ENCODE assay signal across 20 mouse cellular contexts in genomic region chr3:99208416-99208815, GRCm38 (mm10). TPM values are rescaled to one million over a fixed set of nuclear protein-coding genes. Genes with fewer than 3 reads are reported as not detected.
"Had no signal": no experiment of that assay in that cellular context is flagged by ENCODE, and none has a peak within 500 bp of the region (broad histone marks: within the 10 kb centered on the region; RNA-seq: fewer than 3 reads in every experiment).

No protein-coding gene starts in this region.

- H3K36me3 ChIP-seq: midbrain, embryonic 10.5 days; midbrain, embryonic 12.5 days; neural tube, embryonic 13.5 days; neural tube, embryonic 15.5 days; stomach, embryonic 15.5 days had no signal

- H3K4me2 ChIP-seq: lung, embryonic 14.5 days; midbrain, embryonic 12.5 days; neural tube, embryonic 13.5 days; neural tube, embryonic 15.5 days; stomach, embryonic 15.5 days had no signal

- H3K9ac ChIP-seq: lung, embryonic 14.5 days; midbrain, embryonic 12.5 days; neural tube, embryonic 13.5 days; neural tube, embryonic 15.5 days; stomach, embryonic 15.5 days had no signal

- ATAC-seq: midbrain, embryonic 16.5 days had no signal

- H3K4me3 ChIP-seq: megakaryocyte, embryonic 14.5 days; midbrain, embryonic 10.5 days; midbrain, embryonic 12.5 days; myocyte; neural tube, embryonic 13.5 days; neural tube, embryonic 15.5 days; stomach, embryonic 15.5 days had no signal

- H3K9me3 ChIP-seq: megakaryocyte, embryonic 14.5 days; midbrain, embryonic 10.5 days; midbrain, embryonic 12.5 days; neural tube, embryonic 13.5 days; neural tube, embryonic 15.5 days; stomach, embryonic 15.5 days had no signal

- H3K27ac ChIP-seq: midbrain, embryonic 10.5 days; midbrain, embryonic 12.5 days; neural tube, embryonic 13.5 days; neural tube, embryonic 15.5 days; stomach, embryonic 15.5 days; stomach, postnatal 0 days had no signal

- DNase-seq: lung, adult 18-20 months; lung, embryonic 14.5 days; lung, postnatal 10 days; lung, postnatal 4 days; midbrain, embryonic 14.5 days; retina, postnatal 1 day; right cerebral cortex, adult 18-20 months; thymus, adult 2 months; thymus, postnatal 25 days; thymus, postnatal 4 days had no signal

- H3K27me3 ChIP-seq: megakaryocyte, embryonic 14.5 days; midbrain, embryonic 12.5 days; neural tube, embryonic 13.5 days; neural tube, embryonic 15.5 days; stomach, embryonic 15.5 days had no signal

- H3K4me1 ChIP-seq: neural tube, embryonic 15.5 days; stomach, embryonic 15.5 days had no signal

RNA-seq across cellular contexts. Expression of gene Tbx15, which starts 31.8 kb away (rescaled TPM):
- polyA plus RNA-seq: spleen, adult 2 months; stomach, postnatal 0 days had no signal
